Mouse (Mus musculus): ENCODE results near the gene Mcf2. TPM values are rescaled to one million over a fixed set of nuclear protein-coding genes. Genes with fewer than 3 reads are reported as not detected.

The Mcf2 gene
- 1 to 10 TPM; 3.2 to 4.0 TPM for total RNA-seq (2021)
- long read RNA-seq, partial matches to known transcripts = 0 of 1 reads
- long read RNA-seq, other reads (novel, unspliced or antisense) = 1 of 1 reads

GRCm38 (mm10) chrX:60178744-60179458 is at the start of gene Mcf2:
Mcf2 (minus strand) TSS chrX:60179089.
- DNase-seq (ENCODE audit: low spot score in 2 of 2) = no peak

- no peak for DNase-seq (ENCODE audit: low spot score in 2 of 2)
Measured at GRCm38 (mm10) chrX:60187726-60188125, 8.8 kb upstream of the Mcf2 start.

- DNase-seq (ENCODE audit: low spot score in 2 of 2) = no peak
Measured at GRCm38 (mm10) chrX:60182611-60183010, 3.7 kb upstream of the Mcf2 start.

GRCm38 (mm10) chrX:60178025-60178743 is 705 bp downstream of the Mcf2 start:
- DNase-seq (ENCODE audit: low spot score in 2 of 2) = no peak

- no peak for DNase-seq (ENCODE audit: low spot score in 2 of 2)
Measured at GRCm38 (mm10) chrX:60170106-60170505, 8.8 kb downstream of the Mcf2 start.

- no peak for DNase-seq (ENCODE audit: low spot score in 2 of 2)
Measured at GRCm38 (mm10) chrX:60169511-60169910, 9.4 kb downstream of the Mcf2 start.

GRCm38 (mm10) chrX:60168796-60169195 is 10.1 kb downstream of the Mcf2 start:
- no peak for DNase-seq (ENCODE audit: low spot score in 2 of 2)

GRCm38 (mm10) chrX:60147268-60147974 is 31.5 kb downstream of the Mcf2 start:
- peak in 1 of 2 experiments; percentile 12 for DNase-seq (ENCODE audit: low spot score in 2 of 2)

GRCm38 (mm10) chrX:60075359-60075758 is 103.5 kb downstream of the Mcf2 start:
- no peak for DNase-seq (ENCODE audit: low spot score in 2 of 2)

GRCm38 (mm10) chrX:60055185-60055584 is 123.7 kb downstream of the Mcf2 start:
- no peak for DNase-seq (ENCODE audit: low spot score in 2 of 2)

GRCm38 (mm10) chrX:60054745-60055144 is 124.1 kb downstream of the Mcf2 start:
- DNase-seq (ENCODE audit: low spot score in 2 of 2) = no peak

- peak in 1 of 2 experiments; percentile 39 for DNase-seq (ENCODE audit: low spot score in 2 of 2)
Measured at GRCm38 (mm10) chrX:60026654-60027053, 152.2 kb downstream of the Mcf2 start.

GRCm38 (mm10) chrX:60021595-60021994 is 157.3 kb downstream of the Mcf2 start:
- DNase-seq (ENCODE audit: low spot score in 2 of 2) = no peak

GRCm38 (mm10) chrX:60021007-60021406 is 157.9 kb downstream of the Mcf2 start:
- no peak for DNase-seq (ENCODE audit: low spot score in 2 of 2)

- DNase-seq (ENCODE audit: low spot score in 2 of 2) = no peak
Measured at GRCm38 (mm10) chrX:60014588-60014987, 164.3 kb downstream of the Mcf2 start.

- DNase-seq (ENCODE audit: low spot score in 2 of 2) = peak in 1 of 2 experiments; percentile 48
Measured at GRCm38 (mm10) chrX:60013084-60013676, 165.7 kb downstream of the Mcf2 start.

Other genes starting within 250 kb of the Mcf2 start
- under 1 TPM in 1 of 2 experiments, not detected in 1; 0.30 TPM for gene F9, start 179.6 kb downstream of the Mcf2 start, total RNA-seq (2021)